Mouse (Mus musculus) G1E (cell line): ENCODE data around the gene Grip1. TPM values are rescaled to one million over a fixed set of nuclear protein-coding genes. Genes with fewer than 3 reads are reported as not detected.

ENCODE experiments used
- ATAC-seq: 2 replicates; pipeline ENCODE4 v1.8.0; 2016; ENCODE audit warnings: mild to moderate bottlenecking; ENCODE audit not compliant: insufficient number of reproducible peaks, poor library complexity, low FRiP score, severe bottlenecking; ENCODE audit errors: extremely low read depth
- DNase-seq: peaks from one replicate; pipeline ENCODE4 v3.0.0; 2012; ENCODE audit warnings: low spot score
- H3K27me3 ChIP-seq: 2 replicates; pipeline ENCODE4 v1.6.1; 2012; ENCODE audit warnings: mild to moderate bottlenecking, low read length, inconsistent platforms; ENCODE audit not compliant: insufficient read depth
- H3K36me3 ChIP-seq: replicated peaks from 2 replicates; pipeline ENCODE3; 2012; ENCODE audit warnings: mild to moderate bottlenecking, inconsistent platforms
- H3K4me1 ChIP-seq: 2 replicates; pipeline ENCODE4 v1.6.1; 2012; ENCODE audit warnings: low read depth, low read length, inconsistent platforms, mixed read lengths; ENCODE audit not compliant: insufficient read depth
- H3K4me3 ChIP-seq: 2 replicates; pipeline ENCODE4 v1.5.1; 2012; ENCODE audit warnings: low read depth, mild to moderate bottlenecking, inconsistent platforms, low read length, moderate library complexity, mixed read lengths
- H3K9me3 ChIP-seq: replicated peaks from 2 replicates; pipeline ENCODE4 v1.6.1; 2012; ENCODE audit warnings: inconsistent platforms
- CTCF ChIP-seq: IDR thresholded peaks from 2 replicates; pipeline ENCODE4 v1.5.1; 2012; ENCODE audit warnings: low read depth, low read length, inconsistent platforms, mixed read lengths
- GATA1 ChIP-seq: IDR thresholded peaks from 2 replicates; pipeline ENCODE4 v1.6.1; 2012; ENCODE audit warnings: borderline replicate concordance, low read length, inconsistent platforms, mixed read lengths
- GATA2 ChIP-seq: IDR thresholded peaks from 2 replicates; pipeline ENCODE4 v1.6.1; 2012; ENCODE audit warnings: low read depth, low read length, inconsistent platforms, borderline replicate concordance
- POLR2AphosphoS5 ChIP-seq: IDR thresholded peaks from 2 replicates; pipeline ENCODE4 v1.6.1; 2012; ENCODE audit warnings: low read depth, low read length, inconsistent platforms; ENCODE audit not compliant: insufficient replicate concordance
- TAL1 ChIP-seq: conservative IDR thresholded peaks from 2 replicates; pipeline ENCODE4 v1.6.1; 2012; ENCODE audit warnings: low read depth, low read length, inconsistent platforms, mixed read lengths
- polyA plus RNA-seq: library from polyadenylated mRNA; stranded (reverse); fragments of >175 nt; gene quantifications from 2 replicates; pipeline ENCODE4 v1.2.3, GENCODE M21; 2012
- total RNA-seq, 2 experiments: library from RNA; stranded (forward) in 1 of 2; stranded (reverse) in 1 of 2; fragments of 200-1000 nt in 1 of 2; fragments of >200 nt in 1 of 2; fragmentation: Nextera tagmentation in 1 of 2; gene quantifications; 2 replicates each; pipeline ENCODE4 v1.2.3; 2014 to 2017

The Grip1 gene
- total and polyA plus RNA-seq, 3 experiments: 0.11 TPM; not detected in 2

- TF ChIP-seq POLR2AphosphoS5 (no peak), GATA2 (no peak), GATA1 (no peak), CTCF (no peak), TAL1 (no peak)
- Histone ChIP-seq H3K4me1 (no peaks in the 10 kb centered on the region), H3K36me3 (no peaks in the 10 kb centered on the region)
Observed at GRCm38 (mm10) chr10:119575780-119576179, 122.2 kb downstream of the Grip1 start.

GRCm38 (mm10) chr10:119580024-119580423 lies 126.4 kb downstream of the Grip1 start:
- no peak for ATAC-seq
- Histone ChIP-seq H3K27me3 (no peaks in the 10 kb centered on the region), H3K4me3 (no peak overlapping the region), H3K9me3 (peaks cover 15% of the 10 kb centered on the region), H3K4me1 (no peaks in the 10 kb centered on the region), H3K36me3 (no peaks in the 10 kb centered on the region)
- TF ChIP-seq GATA1 (no peak), TAL1 (no peak), GATA2 (no peak), POLR2AphosphoS5 (no peak), CTCF (no peak)
- no peak for DNase-seq

More at GRCm38 (mm10) chr10:119575780-119576179, 122.2 kb downstream of the Grip1 start:
- ATAC-seq (no peak), DNase-seq (no peak)
- no peak overlapping the region for H3K4me3 ChIP-seq
- peaks cover 45% of the 10 kb centered on the region for H3K9me3 ChIP-seq
- H3K27me3 ChIP-seq: no peaks in the 10 kb centered on the region

GRCm38 (mm10) chr10:119584666-119585065 lies 131.0 kb downstream of the Grip1 start:
- no peak for TF ChIP-seq GATA2
- no peak for TF ChIP-seq CTCF
- TF ChIP-seq TAL1: no peak
- TF ChIP-seq GATA1: no peak
- no peak for TF ChIP-seq POLR2AphosphoS5
- no peak for ATAC-seq
- H3K4me1 ChIP-seq: no peaks in the 10 kb centered on the region

DNA sequence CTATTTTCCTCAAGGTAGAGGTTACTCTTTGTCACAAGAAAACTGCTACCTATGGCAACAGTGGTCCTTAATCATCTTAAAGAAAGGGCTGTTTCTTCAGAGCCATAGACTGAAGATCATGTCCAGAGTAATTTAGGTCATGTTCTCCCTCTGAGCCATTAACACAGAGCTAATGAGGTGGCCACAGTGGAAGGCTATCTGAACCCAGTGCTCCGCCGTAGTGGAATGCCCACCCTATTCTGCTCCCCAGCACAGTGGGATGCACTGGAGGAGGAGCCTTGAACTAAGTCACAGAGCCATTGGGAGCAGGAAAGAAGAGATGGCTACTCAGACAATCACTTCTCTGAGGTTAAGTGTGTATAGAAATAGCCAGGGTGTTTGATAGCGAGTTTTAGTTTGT lies 133.3 kb downstream of the Grip1 start:
- no peak overlapping the region for H3K4me3 ChIP-seq
- H3K27me3 ChIP-seq: no peaks in the 10 kb centered on the region
- peaks cover 24% of the 10 kb centered on the region for H3K9me3 ChIP-seq
- no peaks in the 10 kb centered on the region for H3K4me1 ChIP-seq
- no peak for DNase-seq
- ATAC-seq: no peak
- H3K36me3 ChIP-seq: no peaks in the 10 kb centered on the region
- TF ChIP-seq TAL1 (no peak), CTCF (no peak), GATA2 (no peak), POLR2AphosphoS5 (no peak), GATA1 (no peak)

More at GRCm38 (mm10) chr10:119584666-119585065, 131.0 kb downstream of the Grip1 start:
- no peak for DNase-seq
- H3K4me3 ChIP-seq: no peak overlapping the region
- no peaks in the 10 kb centered on the region for H3K36me3 ChIP-seq
- H3K9me3 ChIP-seq: peaks cover 17% of the 10 kb centered on the region
- no peaks in the 10 kb centered on the region for H3K27me3 ChIP-seq

- ATAC-seq (no peak), DNase-seq (no peak)
- peaks cover 45% of the 10 kb centered on the region for H3K9me3 ChIP-seq
- H3K4me3 ChIP-seq: no peak overlapping the region
- H3K27me3 ChIP-seq: no peaks in the 10 kb centered on the region
- no peaks in the 10 kb centered on the region for H3K36me3 ChIP-seq
- TF ChIP-seq POLR2AphosphoS5: no peak
- TF ChIP-seq GATA2: no peak
- no peak for TF ChIP-seq CTCF
- no peak for TF ChIP-seq TAL1
- no peak for TF ChIP-seq GATA1
- H3K4me1 ChIP-seq: no peaks in the 10 kb centered on the region
Observed at GRCm38 (mm10) chr10:119596822-119597221, 143.2 kb downstream of the Grip1 start.

- peaks cover 65% of the 10 kb centered on the region for H3K9me3 ChIP-seq
- H3K36me3 ChIP-seq: no peaks in the 10 kb centered on the region
- no peak for ATAC-seq
- no peak overlapping the region for H3K4me3 ChIP-seq
- no peak for DNase-seq
- H3K27me3 ChIP-seq: no peaks in the 10 kb centered on the region
- H3K4me1 ChIP-seq: no peaks in the 10 kb centered on the region
- TF ChIP-seq GATA1: no peak
- no peak for TF ChIP-seq TAL1
- TF ChIP-seq POLR2AphosphoS5: no peak
- no peak for TF ChIP-seq GATA2
- TF ChIP-seq CTCF: no peak
Observed at GRCm38 (mm10) chr10:119607501-119607900, 153.9 kb downstream of the Grip1 start.
